ENCODE assay signal across 14 mouse cellular contexts in genomic region chr9:108626498-108626897, GRCm38 (mm10). TPM values are rescaled to one million over a fixed set of nuclear protein-coding genes. Genes with fewer than 3 reads are reported as not detected.
DNase-seq lines count a peak whose midpoint lies in the region; ATAC-seq lines count a peak whose summit lies in the region.
"Had no signal": no experiment of that assay in that cellular context is flagged by ENCODE, and none has a peak within 500 bp of the region (broad histone marks: within the 10 kb centered on the region; RNA-seq: fewer than 3 reads in every experiment).

No protein-coding gene starts in this region.

- DNase-seq in kidney, adult 18-20 months = peak; percentile 23
- DNase-seq in heart, adult 8-10 months (ENCODE audit: low spot score) = peak; percentile 34
- peak; percentile 21 to 35 for DNase-seq in heart, postnatal 36 days
- DNase-seq in lung, postnatal 25 days (ENCODE audit: low spot score) = peak; percentile 52
- DNase-seq in B cell, adult 2 months = no peak
- no peak for DNase-seq in testis, postnatal 10 days (ENCODE audit: low spot score)
- DNase-seq: adrenal gland, adult 8-10 months; liver, postnatal 0 days; spleen, adult 18-20 months had no signal

- H3K4me1 ChIP-seq in kidney, embryonic 15.5 days = no peaks in the 10 kb centered on the region
- H3K4me1 ChIP-seq: forebrain, embryonic 10.5 days; neural tube, embryonic 12.5 days had no signal

- H3K4me3 ChIP-seq in kidney, embryonic 15.5 days (replicated peaks) = no peak overlapping the region
- H3K4me3 ChIP-seq: forebrain, embryonic 10.5 days; neural tube, embryonic 12.5 days had no signal

- 70% methylated on average over 2 of the region's 2 CpGs for WGBS in kidney, embryonic 15.5 days

- H3K9ac ChIP-seq in kidney, embryonic 15.5 days = no peak overlapping the region
- H3K9ac ChIP-seq: liver, postnatal 0 days; neural tube, embryonic 12.5 days had no signal

- H3K9me3 ChIP-seq in kidney, embryonic 15.5 days (replicated peaks) = no peaks in the 10 kb centered on the region
- H3K9me3 ChIP-seq: forebrain, embryonic 10.5 days; neural tube, embryonic 12.5 days had no signal

- no peak overlapping the region for H3K4me2 ChIP-seq in kidney, embryonic 15.5 days
- H3K4me2 ChIP-seq: neural tube, embryonic 12.5 days had no signal

- no peak for ATAC-seq in kidney, embryonic 15.5 days (replicated peaks; ENCODE audit: low FRiP score)
- no peak for ATAC-seq in CD4-positive, CD25-positive, alpha-beta regulatory T cell, adult 4 months
- ATAC-seq: hindbrain, embryonic 16.5 days; liver, postnatal 0 days had no signal

- H3K36me3 ChIP-seq in kidney, embryonic 15.5 days = peaks cover 45% of the 10 kb centered on the region

- no peak overlapping the region for H3K27ac ChIP-seq in kidney, embryonic 15.5 days
- H3K27ac ChIP-seq: forebrain, embryonic 10.5 days; neural tube, embryonic 12.5 days had no signal

- intact Hi-C loops in heart, postnatal 36 days (cut with DNase I) = no loop called here

- H3K27me3 ChIP-seq in kidney, embryonic 15.5 days = no peaks in the 10 kb centered on the region
- H3K27me3 ChIP-seq: neural tube, embryonic 12.5 days had no signal

RNA-seq across cellular contexts. Expression of gene Arih2, which starts 22.7 kb away (rescaled TPM):
- polyA plus RNA-seq in kidney, embryonic 15.5 days (2015; fragmentation: Nextera tagmentation; extraction: Ambion mirVana) = 50.1 and 51.0 TPM in 2 replicates
- 10 to 100 TPM; 41.7 to 50.7 (median 49.6) TPM for total RNA-seq in heart, adult 8-10 months (2022)
- 10 to 100 TPM; 47.8 to 54.4 TPM for total RNA-seq in heart, postnatal 36 days (2021)
- polyA plus RNA-seq in CD4-positive, CD25-positive, alpha-beta regulatory T cell, adult 4 months (2017; shearing (Covaris generic)) = 10 to 100 TPM; 61.3 to 92.7 TPM

RNA-seq across cellular contexts. Expression of gene P4htm, which starts 29.0 kb away (rescaled TPM):
- 9.1 and 11.7 TPM in 2 replicates for polyA plus RNA-seq in kidney, embryonic 15.5 days (2015; fragmentation: Nextera tagmentation; extraction: Ambion mirVana)
- 10 to 100 TPM; 13.0 to 23.5 (median 14.6) TPM for total RNA-seq in heart, adult 8-10 months (2022)
- 10 to 100 TPM; 13.9 to 16.9 TPM for total RNA-seq in heart, postnatal 36 days (2021)
- polyA plus RNA-seq in CD4-positive, CD25-positive, alpha-beta regulatory T cell, adult 4 months (2017; shearing (Covaris generic)) = 10 to 100 TPM in 1 of 2 experiments, 1 to 10 TPM in 1; 7.8 to 15.5 TPM

RNA-seq across cellular contexts. Expression of gene Slc25a20, which starts 35.4 kb away (rescaled TPM):
- polyA plus RNA-seq in kidney, embryonic 15.5 days (2015; fragmentation: Nextera tagmentation; extraction: Ambion mirVana) = 50.0 and 51.8 TPM in 2 replicates
- 100 to 1,000 TPM; 189 to 257 (median 218) TPM for total RNA-seq in heart, adult 8-10 months (2022)
- total RNA-seq in heart, postnatal 36 days (2021) = 100 to 1,000 TPM; 221 to 236 TPM
- polyA plus RNA-seq in CD4-positive, CD25-positive, alpha-beta regulatory T cell, adult 4 months (2017; shearing (Covaris generic)) = 10 to 100 TPM; 40.4 to 61.1 TPM

RNA-seq across cellular contexts. Expression of gene Wdr6, which starts 48.0 kb away (rescaled TPM):
- 123 and 139 TPM in 2 replicates for polyA plus RNA-seq in kidney, embryonic 15.5 days (2015; fragmentation: Nextera tagmentation; extraction: Ambion mirVana)
- total RNA-seq in heart, adult 8-10 months (2022) = 10 to 100 TPM; 12.9 to 18.1 (median 17.0) TPM
- total RNA-seq in heart, postnatal 36 days (2021) = 10 to 100 TPM; 12.1 to 19.5 TPM
- polyA plus RNA-seq in CD4-positive, CD25-positive, alpha-beta regulatory T cell, adult 4 months (2017; shearing (Covaris generic)) = 10 to 100 TPM; 29.8 to 56.5 TPM

RNA-seq across cellular contexts. Expression of gene Dalrd3, which starts 56.8 kb away (rescaled TPM):
- polyA plus RNA-seq in kidney, embryonic 15.5 days (2015; fragmentation: Nextera tagmentation; extraction: Ambion mirVana) = 155 and 180 TPM in 2 replicates
- 10 to 100 TPM; 16.9 to 26.8 (median 24.1) TPM for total RNA-seq in heart, adult 8-10 months (2022)
- 10 to 100 TPM; 21.2 to 24.3 TPM for total RNA-seq in heart, postnatal 36 days (2021)
- polyA plus RNA-seq in CD4-positive, CD25-positive, alpha-beta regulatory T cell, adult 4 months (2017; shearing (Covaris generic)) = 10 to 100 TPM; 65.5 to 75.7 TPM

Comparison
In these comparisons a context has a peak if more than half of its experiments do, and no peak if none do; other contexts are left out.
1. DNase-seq: peak in kidney, adult 18-20 months (single experiment), heart, adult 8-10 months (single experiment), heart, postnatal 36 days (2 of 2) and lung, postnatal 25 days (single experiment); none in B cell, adult 2 months (0 of 2) and testis, postnatal 10 days (single experiment).